Mouse (Mus musculus) lung, postnatal 10 days (tissue): Measurements from ENCODE around the gene AI413582.
A peak's percentile ranks its signal among the peaks of the same experiment; 100 is the strongest.

Experiments
- DNase-seq: peaks from one replicate; pipeline ENCODE4 v3.0.0; 2021

Gene AI413582

GRCm38 (mm10) chr17:27578487-27578886, 12.9 kb upstream of the AI413582 start:
- no peak for DNase-seq

GRCm38 (mm10) chr17:27577468-27577867, 11.9 kb upstream of the AI413582 start:
- peak; percentile 66 for DNase-seq

- no peak for DNase-seq
These were observed 10.5 kb upstream of the AI413582 start for GRCm38 (mm10) chr17:27576056-27576455.

- DNase-seq, result peak; percentile 52
These were observed 9.7 kb upstream of the AI413582 start for GRCm38 (mm10) chr17:27575116-27575776.

GRCm38 (mm10) chr17:27574470-27575115, 9.0 kb upstream of the AI413582 start:
- DNase-seq, result peak; percentile 89

GRCm38 (mm10) chr17:27573772-27574320, 8.3 kb upstream of the AI413582 start:
- no peak for DNase-seq

GRCm38 (mm10) chr17:27571315-27571714, 5.8 kb upstream of the AI413582 start:
- no peak for DNase-seq

GRCm38 (mm10) chr17:27568228-27568627, 2.7 kb upstream of the AI413582 start:
- no peak for DNase-seq

- DNase-seq, result no peak
These were observed 349 bp upstream of the AI413582 start for GRCm38 (mm10) chr17:27565942-27566267.

- DNase-seq, result no peak
These were observed 979 bp downstream of the AI413582 start for GRCm38 (mm10) chr17:27564391-27565162.

GRCm38 (mm10) chr17:27563771-27564244, 1.7 kb downstream of the AI413582 start:
- DNase-seq, result no peak

- DNase-seq, result peak; percentile 52
These were observed 3.6 kb downstream of the AI413582 start for GRCm38 (mm10) chr17:27561809-27562526.

GRCm38 (mm10) chr17:27560926-27561480, 4.6 kb downstream of the AI413582 start:
- no peak for DNase-seq

- no peak for DNase-seq
These were observed 6.0 kb downstream of the AI413582 start for GRCm38 (mm10) chr17:27559596-27559995.

- DNase-seq, result no peak
These were observed 6.7 kb downstream of the AI413582 start for GRCm38 (mm10) chr17:27558845-27559244.

GRCm38 (mm10) chr17:27557927-27558661, 7.5 kb downstream of the AI413582 start:
- DNase-seq, result no peak

GRCm38 (mm10) chr17:27557181-27557926, 8.2 kb downstream of the AI413582 start:
- DNase-seq, result peak; percentile 69

- peak; percentile 88 for DNase-seq
These were observed 9.1 kb downstream of the AI413582 start, which contains the start of gene Hmga1 for GRCm38 (mm10) chr17:27556315-27557011. Gene Hmga1 (plus strand): TSS chr17:27556497.

- peak; percentile 86 for DNase-seq
These were observed 9.9 kb downstream of the AI413582 start for GRCm38 (mm10) chr17:27555512-27556172.

- peak; percentile 61 for DNase-seq
These were observed 10.5 kb downstream of the AI413582 start for GRCm38 (mm10) chr17:27555075-27555511.
